Mouse (Mus musculus) heart, postnatal 14 days (tissue): ENCODE results near the gene Nosip. TPM values are rescaled to one million over a fixed set of nuclear protein-coding genes. Genes with fewer than 3 reads are reported as not detected.
A peak's percentile ranks its signal among the peaks of the same experiment; 100 is the strongest.
"Not testable (repeated sequence)": the region's sequence is repeated elsewhere in the genome, so short reads cannot be mapped to it uniquely, and the experiment has no call there.

Source experiments
- DNase-seq, 2 experiments: peaks; one replicate each; pipeline ENCODE4 v3.0.0; 2021 to 2022
- intact Hi-C: fragments of 180-260 bp; cut with DNase I; formaldehyde crosslinking; loops from one replicate; pipeline ENCODE4 v1.15.1; 2025
- long read RNA-seq, 2 experiments: library from polyadenylated mRNA; stranded (forward); transcript quantifications; one replicate each; pipeline ENCODE4 v2.0.0; 2021
- total RNA-seq, 2 experiments: library from RNA; stranded (reverse); gene quantifications; 2 replicates each; pipeline ENCODE4 v1.2.3; 2021

Gene Nosip
- 10 to 100 TPM; 27.7 to 33.7 TPM for total RNA-seq
- long read RNA-seq, experiment 1, transcript Nosip-201 (9 exons, 1,814 nt) = major isoform, 18 of 31 reads
- long read RNA-seq, experiment 1, partial matches to known transcripts = 2 of 31 reads
- long read RNA-seq, experiment 1, other reads (novel, unspliced or antisense) = 9 of 31 reads
- long read RNA-seq, experiment 2, transcript Nosip-201 (9 exons, 1,814 nt) = major isoform, 11 of 25 reads
- long read RNA-seq, experiment 2, partial matches to known transcripts = 3 of 25 reads
- long read RNA-seq, experiment 2, other reads (novel, unspliced or antisense) = 10 of 25 reads

- intact Hi-C loops = loop anchor here (10.0 kb wide), 1 partner anchor 332 kb away; the partner anchor contains the start of gene Snrnp70
- peak; percentile 92 to 94 for DNase-seq
Measured at GRCm38 (mm10) chr7:45062239-45062835, at the start of gene Nosip, which contains the start of gene Prrg2. Gene Nosip, plus strand, starts transcription at chr7:45062429. Gene Prrg2, minus strand, starts transcription at chr7:45062677.

GRCm38 (mm10) chr7:45012824-45013223 lies 49.4 kb upstream of the Nosip start:
- no peak for DNase-seq
- intact Hi-C loops = no loop called here

- intact Hi-C loops = loop anchor here (2.0 kb wide), 1 partner anchor 13 kb away; no protein-coding TSS in a partner anchor
Measured at GRCm38 (mm10) chr7:45013366-45014095, 48.7 kb upstream of the Nosip start.

GRCm38 (mm10) chr7:45014096-45014451 lies 48.2 kb upstream of the Nosip start:
- no peak for DNase-seq
- intact Hi-C loops = loop anchor here (2.0 kb wide), 1 partner anchor 13 kb away; no protein-coding TSS in a partner anchor

More at GRCm38 (mm10) chr7:45013366-45014095, 48.7 kb upstream of the Nosip start:
- no peak for DNase-seq

GRCm38 (mm10) chr7:45015344-45015956 lies 46.8 kb upstream of the Nosip start:
- intact Hi-C loops = loop anchor here (2.0 kb wide), 1 partner anchor 15 kb away; no protein-coding TSS in a partner anchor
- no peak for DNase-seq

- intact Hi-C loops = loop anchor here (2.0 kb wide), 1 partner anchor 15 kb away; no protein-coding TSS in a partner anchor
- DNase-seq = peak; percentile 98 to 99
Measured at GRCm38 (mm10) chr7:45015957-45016612, 46.1 kb upstream of the Nosip start, which contains the start of gene Scaf1. Gene Scaf1, minus strand, starts transcription at chr7:45016363.

- intact Hi-C loops = no loop called here
- no peak for DNase-seq
Measured at GRCm38 (mm10) chr7:45016761-45017160, 45.5 kb upstream of the Nosip start.

GRCm38 (mm10) chr7:45017242-45018061 lies 44.8 kb upstream of the Nosip start, which contains the start of gene Rras:
Gene Rras, plus strand, starts transcription at chr7:45017961.
- peak; percentile 91 to 92 for DNase-seq
- intact Hi-C loops = loop anchor here (2.0 kb wide), 1 partner anchor 35 kb away; the partner anchor contains the start of gene Prr12

- peak; percentile 74 to 75 for DNase-seq
- intact Hi-C loops = loop anchor here (2.0 kb wide), 1 partner anchor 34 kb away; the partner anchor contains the start of gene Prr12
Measured at GRCm38 (mm10) chr7:45019031-45019571, 43.1 kb upstream of the Nosip start.

- no peak for DNase-seq
- intact Hi-C loops = loop anchor here (2.0 kb wide), 1 partner anchor 35 kb away; no protein-coding TSS in a partner anchor
Measured at GRCm38 (mm10) chr7:45020225-45020624, 42.0 kb upstream of the Nosip start.

GRCm38 (mm10) chr7:45023711-45024110 lies 38.5 kb upstream of the Nosip start:
- intact Hi-C loops, DNase-seq: not testable (repeated sequence)

GRCm38 (mm10) chr7:45024281-45025248 lies 37.7 kb upstream of the Nosip start:
- DNase-seq = no peak
- intact Hi-C loops = no loop called here

GRCm38 (mm10) chr7:45025601-45026220 lies 36.5 kb upstream of the Nosip start:
- no peak for DNase-seq
- intact Hi-C loops = no loop called here

- intact Hi-C loops = no loop called here
- DNase-seq = no peak
Measured at GRCm38 (mm10) chr7:45026256-45026655, 36.0 kb upstream of the Nosip start.

- intact Hi-C loops = no loop called here
- no peak for DNase-seq
Measured at GRCm38 (mm10) chr7:45027761-45028160, 34.5 kb upstream of the Nosip start.

GRCm38 (mm10) chr7:45028351-45028750 lies 33.9 kb upstream of the Nosip start:
- intact Hi-C loops = no loop called here
- DNase-seq = no peak

- no peak for DNase-seq
- intact Hi-C loops = no loop called here
Measured at GRCm38 (mm10) chr7:45029995-45030394, 32.2 kb upstream of the Nosip start.
